Mouse (Mus musculus): ENCODE results near the gene Fyn.
A peak's percentile ranks its signal among the peaks of the same experiment; 100 is the strongest.

The Fyn gene

DNA sequence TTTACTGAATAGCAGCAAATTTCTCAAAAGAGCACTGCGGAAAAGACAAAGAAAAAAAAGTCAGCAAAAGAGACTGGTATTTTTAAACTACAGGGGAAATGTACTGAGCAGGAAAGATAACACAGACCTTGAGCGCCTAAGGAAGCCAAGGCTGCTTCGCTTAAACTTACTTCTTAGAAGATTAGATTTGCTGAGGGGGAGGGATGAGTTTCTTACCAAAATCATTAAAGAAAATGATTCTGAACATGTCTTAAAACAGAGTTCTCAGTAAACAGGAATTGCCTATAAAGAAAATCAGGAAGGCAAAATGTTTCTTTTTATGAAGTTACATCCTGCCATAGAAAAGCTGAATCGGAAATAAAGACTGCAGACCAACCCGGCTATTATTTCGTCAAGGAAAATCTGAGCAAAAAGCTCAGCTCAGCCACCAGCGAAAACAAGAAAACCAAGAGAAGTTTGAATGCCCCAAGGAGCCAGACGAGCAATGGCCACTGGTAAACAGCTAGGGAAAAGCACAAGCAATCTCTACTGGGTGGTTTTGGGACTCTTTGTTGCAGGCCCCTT, at the start of gene Fyn:
TSS of gene Fyn (plus strand) at position 284 of the 564 bp plus-strand sequence.
- DNase-seq (ENCODE audit: low spot score) = peak; percentile 30

DNA sequence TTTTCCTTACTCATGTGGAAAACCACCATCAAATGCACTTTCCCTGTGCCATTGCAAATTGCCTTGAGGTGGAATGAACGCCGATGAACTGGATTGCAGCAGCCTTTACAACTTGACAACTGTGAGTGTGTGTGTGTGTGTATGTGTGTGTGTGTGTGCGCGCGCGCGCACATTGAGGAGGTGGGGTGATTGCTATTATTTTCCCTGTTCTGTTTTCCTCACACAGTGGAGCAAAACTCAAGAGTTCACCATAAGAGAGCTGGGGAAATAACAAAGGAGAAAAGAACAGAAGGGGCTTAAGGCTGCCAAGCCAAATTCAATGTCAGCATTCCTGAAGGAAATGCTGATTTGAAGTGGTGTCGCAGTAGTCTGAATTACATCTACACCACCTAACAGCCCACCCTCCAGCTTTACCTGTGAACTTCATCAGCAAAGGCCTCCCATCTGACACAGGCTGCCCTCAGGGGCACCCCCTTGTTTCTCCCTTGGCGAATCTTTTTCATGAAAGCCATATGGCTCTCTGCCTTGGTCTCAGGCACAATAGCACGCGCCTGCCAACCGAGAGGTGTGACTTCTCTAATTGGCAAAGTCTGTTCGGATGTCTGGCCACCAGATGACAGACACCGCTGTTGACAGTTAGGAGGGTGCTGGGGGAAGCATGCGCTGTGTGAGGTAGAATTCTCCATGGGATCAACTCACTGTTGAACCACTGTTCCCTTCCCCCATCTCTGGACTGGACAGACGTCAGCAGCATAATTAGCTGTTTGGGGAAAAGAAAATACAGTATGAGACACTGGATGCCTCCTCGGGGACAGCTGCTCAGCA, 47.6 kb upstream of the Fyn start:
- no peak for DNase-seq (ENCODE audit: low spot score)

DNA sequence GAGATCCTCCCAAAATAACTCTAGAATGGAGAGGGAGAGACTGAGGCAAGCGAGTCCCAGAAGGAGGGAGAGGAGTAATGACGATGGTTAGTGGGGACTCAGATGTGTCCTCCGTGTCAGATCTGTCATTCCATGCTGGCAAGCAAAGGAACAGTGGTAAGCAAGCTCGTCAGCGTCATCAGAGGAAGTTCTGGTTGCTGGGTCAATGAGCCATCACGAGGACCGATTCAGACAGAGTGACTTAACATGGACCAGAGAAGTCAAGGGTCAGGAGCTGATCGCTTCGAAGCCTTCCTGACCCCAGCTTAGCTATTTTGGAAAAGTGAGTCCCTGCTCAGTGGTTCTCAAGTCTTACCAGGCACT, 47.1 kb upstream of the Fyn start:
- DNase-seq (ENCODE audit: low spot score) = no peak

DNA sequence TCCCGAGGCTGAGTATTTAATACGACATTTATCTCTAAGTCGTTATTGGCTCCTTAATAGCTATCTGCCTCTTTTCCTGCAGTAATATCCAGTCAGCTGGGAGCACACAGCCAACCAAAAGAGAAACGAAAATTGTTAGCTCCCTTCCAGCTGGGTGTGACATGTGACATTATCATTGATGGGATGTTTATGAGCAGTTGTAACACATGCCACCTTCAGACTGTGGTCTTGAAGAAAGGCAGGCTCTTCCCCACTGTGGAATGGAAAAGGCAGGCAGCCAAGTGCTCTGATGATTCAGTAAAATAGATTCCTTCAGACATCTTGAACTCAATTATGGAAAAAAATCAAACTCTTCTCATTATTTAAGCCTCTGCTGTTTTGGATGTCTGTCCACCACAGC, 46.5 kb upstream of the Fyn start:
- DNase-seq (ENCODE audit: low spot score) = no peak

DNA sequence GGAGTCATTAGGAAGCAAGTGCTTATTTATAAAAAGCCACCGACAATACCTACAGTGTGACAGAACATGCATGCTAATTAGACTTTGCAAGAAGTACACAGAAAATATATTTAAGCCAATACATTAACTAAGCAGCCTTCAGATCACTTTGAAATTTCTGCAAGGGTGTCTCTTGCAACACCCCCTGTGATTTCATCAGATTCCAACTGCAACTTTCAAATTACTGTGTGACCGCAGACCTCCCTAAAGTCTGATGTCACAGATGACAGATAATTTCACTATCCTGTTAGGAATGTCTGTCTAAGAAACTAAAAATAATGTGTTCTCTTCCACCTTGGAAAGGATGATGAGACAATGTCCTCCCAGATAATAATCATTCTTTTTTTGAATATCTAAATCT, 44.4 kb upstream of the Fyn start:
- DNase-seq (ENCODE audit: low spot score) = no peak

DNA sequence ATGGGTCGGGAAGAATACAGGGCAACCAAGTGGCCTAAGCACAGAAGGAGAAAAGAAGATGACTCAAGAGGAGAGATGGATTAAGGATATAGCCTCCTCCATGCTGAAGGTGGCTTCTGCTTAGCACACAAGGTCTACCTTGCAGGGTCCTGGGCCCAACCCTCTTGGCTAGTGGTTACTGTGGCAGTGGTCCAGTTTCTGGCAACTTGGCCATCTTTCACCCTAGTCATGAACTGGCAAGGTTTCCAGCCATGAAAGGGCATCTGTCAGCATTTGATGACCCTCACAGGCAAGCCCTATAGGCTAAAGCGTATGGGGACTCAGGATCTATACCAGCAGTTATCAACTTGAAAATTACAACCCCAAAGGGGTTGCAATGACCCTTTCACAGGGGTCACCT, 40.0 kb upstream of the Fyn start:
- DNase-seq (ENCODE audit: low spot score) = no peak

DNA sequence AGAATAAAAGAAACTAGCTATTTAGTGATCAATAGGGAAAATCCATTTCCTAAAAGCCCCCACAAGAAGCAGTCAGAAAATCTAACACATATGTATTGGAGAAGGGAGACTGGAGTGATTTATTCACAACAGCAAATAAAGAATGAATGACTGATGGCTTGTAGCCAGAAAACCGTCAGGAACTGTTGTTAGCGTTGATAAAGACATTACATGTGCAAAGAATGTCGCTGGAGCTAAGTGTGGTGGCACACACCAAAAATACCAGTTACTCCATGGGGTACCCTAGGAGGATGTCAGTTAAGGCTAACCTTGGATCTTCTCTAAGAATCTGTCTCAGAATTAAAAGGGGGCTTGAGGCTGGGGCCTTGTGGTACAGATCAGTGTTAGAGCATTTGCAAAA, 34.3 kb upstream of the Fyn start:
- DNase-seq (ENCODE audit: low spot score) = no peak

DNA sequence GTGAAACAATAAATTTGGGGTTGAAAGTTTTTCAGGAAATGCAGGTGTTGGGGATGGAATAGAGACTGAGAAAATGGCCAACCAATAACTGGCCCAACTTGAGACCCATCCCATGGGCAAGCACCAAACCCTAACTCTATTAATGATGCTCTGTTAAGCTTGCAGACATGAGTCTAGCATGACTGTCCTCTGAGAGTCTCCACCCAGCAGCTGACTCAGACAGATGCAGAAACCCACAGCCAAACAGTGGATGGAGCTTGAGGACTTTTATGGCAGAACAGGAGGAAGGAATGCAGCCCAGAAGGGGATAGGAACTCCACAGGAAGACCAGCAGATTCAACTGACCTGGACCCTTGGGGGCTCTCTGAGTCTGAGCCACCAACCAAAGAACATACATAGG, 32.8 kb upstream of the Fyn start:
- no peak for DNase-seq (ENCODE audit: low spot score)

DNA sequence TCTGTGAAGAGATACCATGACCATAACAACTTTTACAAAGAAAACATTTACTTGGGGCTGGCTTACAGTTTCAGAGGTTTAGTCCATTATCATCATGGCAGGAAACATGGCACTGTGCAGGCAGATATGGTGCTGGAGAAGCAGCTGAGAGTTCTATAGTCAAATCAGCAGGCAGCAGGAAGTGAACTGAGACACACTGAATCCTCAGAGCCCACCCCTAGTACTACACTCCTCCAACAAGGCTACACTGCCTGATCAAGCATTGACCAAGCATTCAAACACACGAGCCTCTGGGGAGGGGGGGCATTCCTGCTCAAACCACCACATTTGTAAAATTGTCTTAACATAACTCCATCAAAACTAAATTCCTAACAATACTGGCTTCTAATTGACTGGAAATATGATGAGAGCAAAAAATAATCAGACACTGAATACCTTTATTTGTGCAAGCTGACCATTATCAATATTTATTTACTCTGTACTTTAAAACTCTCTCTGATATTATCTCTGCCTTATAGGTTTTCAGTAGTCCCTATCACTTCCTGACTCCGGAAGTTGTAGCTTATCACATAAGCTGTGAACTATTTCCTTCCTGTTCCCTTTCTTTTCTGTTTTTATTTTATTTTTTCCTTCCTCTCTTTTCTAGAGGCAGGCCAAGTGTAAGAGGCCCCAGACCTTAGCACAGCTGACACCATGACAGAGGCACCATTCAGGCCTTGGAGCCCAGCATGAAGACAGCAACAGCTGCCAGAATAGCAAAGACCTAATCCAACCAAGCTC, 29.3 kb upstream of the Fyn start:
- no peak for DNase-seq (ENCODE audit: low spot score)

DNA sequence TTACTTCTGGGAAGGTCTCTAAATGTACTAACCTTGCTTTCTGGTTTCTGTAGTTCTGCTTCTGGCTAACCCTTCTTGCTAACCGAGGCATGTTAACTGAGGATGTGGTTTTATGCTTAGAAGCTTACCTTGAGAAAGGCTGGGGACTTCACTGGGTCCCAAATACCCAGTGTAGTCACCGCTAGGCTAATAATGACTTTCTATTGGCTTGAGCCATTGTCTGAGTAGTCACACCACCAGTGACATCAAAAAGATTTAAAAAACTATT, 28.8 kb upstream of the Fyn start:
- no peak for DNase-seq (ENCODE audit: low spot score)

DNA sequence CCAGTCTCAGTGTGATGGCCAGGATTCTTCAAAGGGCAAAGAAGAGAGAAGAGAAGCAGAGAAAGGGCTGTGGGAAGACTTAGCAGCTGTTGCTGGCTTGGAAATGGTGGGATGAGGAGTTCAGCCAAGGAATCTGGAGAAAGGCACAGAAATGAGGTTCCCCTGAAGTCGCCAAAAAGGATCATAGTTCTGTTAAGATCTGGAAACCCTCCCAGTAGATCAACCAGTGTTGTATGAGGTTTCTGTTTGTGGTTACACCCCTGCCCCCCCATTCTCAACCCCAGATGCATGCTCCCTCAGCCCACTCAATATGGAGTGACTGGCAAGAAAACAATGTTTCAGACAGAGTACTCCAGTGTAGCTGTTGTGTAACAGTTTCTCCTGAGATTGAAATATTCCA, 25.1 kb upstream of the Fyn start:
- DNase-seq (ENCODE audit: low spot score) = no peak

DNA sequence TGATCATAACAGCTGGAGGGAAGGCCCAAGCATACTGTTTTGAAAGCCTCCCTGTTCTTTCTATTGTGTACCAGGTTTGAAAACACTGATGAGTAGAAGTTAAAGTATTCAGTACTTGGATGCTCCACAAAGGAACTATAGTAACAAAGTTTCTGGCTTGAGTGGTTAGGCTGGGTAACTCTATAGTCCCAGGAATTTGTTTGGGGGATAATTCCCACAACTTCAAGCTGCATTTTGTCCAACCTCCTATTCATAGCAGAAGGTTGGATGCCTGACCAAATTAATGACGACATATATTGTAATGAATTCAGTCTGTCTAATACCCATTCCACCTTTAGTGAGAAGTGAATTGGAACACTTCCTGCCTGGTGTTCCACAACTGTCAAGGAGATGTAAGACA, 22.7 kb upstream of the Fyn start:
- no peak for DNase-seq (ENCODE audit: low spot score)

DNA sequence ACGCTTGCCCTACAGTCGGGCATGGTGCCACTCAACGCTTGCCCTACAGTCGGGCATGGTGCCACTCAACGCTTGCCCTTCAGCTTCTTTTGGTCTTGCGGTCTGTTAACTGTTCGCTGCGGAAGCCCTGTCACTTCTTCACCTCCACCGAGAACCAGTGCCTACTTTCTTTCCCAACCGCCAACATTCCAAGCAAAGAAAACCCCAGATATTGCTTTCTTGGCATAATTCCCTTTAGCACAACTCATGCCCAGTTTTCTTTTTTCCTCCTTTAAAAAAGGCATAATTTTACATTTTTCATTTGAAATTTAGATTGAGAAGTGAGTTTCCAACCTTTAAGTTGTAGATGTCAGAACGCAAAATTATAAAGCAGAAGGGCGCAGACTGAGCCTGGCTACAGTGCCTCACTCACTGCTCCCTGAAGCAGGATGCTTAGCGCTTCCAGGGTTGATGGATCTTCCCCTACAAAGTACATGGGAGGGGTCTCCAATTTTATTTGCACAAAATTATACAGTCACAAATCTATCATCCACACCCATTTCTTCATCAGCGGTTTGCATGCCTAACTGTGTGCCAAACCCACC, 18.8 kb upstream of the Fyn start:
- DNase-seq (ENCODE audit: low spot score) = no peak

DNA sequence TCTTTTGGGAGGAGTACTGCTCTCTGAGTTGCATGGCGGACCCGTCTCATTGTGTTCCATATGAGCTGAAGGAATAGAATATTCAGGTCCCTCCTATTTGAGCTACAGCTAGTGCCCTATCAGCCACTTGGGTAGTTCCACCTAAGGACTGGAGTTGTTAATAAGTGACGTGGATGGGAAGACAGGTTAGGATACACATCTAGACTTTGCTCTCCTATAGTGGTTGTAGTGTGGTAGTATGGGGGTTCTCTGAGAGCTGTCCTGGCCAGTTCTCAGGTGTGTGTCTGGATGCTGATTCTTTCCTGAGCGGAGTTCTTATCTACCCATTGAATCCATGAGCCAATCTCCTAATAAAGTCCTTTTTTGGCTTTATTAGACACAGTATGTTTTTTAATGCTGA, 4.5 kb upstream of the Fyn start:
- no peak for DNase-seq (ENCODE audit: low spot score)

DNA sequence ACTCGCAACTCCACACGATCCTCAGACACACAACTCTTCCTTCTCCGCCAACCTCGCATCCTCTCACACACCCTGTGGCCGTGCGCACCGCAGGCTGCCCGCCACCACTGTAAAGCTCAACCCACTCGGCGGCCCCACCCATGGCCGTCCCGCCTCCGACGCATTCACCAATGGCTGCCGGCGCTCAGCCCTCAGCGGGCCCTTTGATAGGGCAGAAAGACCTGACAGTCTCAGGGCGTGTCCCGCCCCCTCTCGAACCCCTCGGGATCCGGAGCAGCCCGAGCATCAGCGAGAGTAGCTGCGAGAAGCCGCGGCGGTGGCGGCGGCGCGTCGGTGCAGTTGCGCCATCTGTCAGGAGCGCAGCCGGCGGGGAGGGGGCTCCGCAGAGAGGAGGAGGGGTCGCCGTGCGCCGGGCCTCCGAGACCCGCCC, 862 bp downstream of the Fyn start:
- peak; percentile 96 for DNase-seq (ENCODE audit: low spot score)

DNA sequence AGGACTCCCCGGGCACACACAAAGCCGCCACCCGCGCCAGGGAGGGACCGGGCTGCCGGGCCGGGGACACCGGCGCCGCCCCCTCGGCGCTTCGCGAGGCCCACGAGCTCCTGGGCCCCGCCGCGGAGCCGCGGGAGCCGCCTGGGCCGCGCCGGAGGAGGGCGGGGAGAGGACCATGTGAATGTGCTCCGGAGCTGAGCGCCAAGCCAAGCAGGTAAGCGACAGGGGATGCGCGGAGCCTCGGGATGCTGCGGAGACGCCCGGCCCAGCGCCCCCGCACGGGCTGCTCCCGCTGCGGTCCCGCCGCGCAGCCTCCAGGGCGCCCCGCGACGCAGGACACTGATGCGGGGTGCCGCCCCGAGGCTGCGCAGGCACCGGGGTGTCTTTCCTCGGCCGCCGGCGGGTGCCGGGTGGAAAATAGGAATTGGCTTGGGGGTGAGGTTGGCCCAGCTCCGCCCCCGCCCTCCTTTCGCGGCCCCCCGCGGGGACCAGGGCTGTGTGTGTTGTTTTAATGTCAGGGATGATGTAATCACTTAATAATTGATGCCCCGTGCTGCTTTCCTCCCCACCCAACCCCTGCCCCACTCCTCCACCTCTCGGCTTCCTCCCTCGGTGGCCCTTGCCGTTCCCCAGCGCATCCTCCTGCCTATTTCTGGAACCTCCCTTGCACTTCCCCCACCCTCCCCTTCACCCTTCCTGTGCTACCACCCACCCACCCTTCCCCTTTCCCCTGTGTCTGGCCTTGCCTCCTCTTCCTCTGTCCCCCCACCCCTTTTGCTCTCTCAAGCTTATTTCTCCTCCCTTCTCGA, 1.5 kb downstream of the Fyn start:
- no peak for DNase-seq (ENCODE audit: low spot score)

DNA sequence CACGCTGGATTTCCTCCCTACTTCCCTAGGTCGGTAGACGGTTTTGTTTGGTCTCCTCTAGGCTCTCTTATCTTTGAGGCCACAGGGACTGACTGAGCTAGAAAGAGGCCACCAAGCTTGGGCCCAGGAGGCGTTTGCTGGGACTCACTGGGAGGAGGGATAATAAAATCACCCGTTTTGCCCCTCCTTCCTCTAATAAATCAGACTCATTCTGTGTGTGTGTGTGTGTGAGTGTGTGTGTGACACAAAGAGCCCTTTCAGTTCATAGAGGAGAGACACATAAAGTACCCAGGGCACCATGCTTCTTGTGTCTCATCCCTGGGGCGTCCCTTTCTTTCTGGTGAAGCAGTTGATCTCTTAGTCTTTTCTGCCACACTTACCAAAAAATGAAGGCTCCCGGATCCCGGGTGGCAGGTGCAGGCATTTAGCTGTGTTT, 2.1 kb downstream of the Fyn start:
- peak; percentile 32 for DNase-seq (ENCODE audit: low spot score)

DNA sequence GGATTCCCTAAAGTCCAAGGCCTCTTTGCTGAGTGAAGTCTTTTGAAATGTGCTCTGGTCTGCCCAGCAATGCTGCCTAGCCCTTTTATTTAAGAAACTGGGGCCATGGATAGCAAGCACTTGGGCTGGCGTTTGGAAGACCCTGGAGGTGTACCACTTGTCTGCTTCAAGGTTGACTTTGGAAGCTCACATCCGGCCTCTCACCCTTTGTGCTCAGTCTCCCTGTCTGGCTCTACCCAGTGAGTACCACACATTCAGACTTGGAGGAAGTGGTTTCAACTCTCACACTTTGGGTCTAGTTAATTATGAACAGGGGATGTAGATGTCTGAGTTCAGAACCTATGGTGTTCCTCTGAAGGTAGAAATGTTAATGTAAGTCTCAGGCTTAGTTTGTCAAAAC, 2.8 kb downstream of the Fyn start:
- DNase-seq (ENCODE audit: low spot score) = no peak

DNA sequence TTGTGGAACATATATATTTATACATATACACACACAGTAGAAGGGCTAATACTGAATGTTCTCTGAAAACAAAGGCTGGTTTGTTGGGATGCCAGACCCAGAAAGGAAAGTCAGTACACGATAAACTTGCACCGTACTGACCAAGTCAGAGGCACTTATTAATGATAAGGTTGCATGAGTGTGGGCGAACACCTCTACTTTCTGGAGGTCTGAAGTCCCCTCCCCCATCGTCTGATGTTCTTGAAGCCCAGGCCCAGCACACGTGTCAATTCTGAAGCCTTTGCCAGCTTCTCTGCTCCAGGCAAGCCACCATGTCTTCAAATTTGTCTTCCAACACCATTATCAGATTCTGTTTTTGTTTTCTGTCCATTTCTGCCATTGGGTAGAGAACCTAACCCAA, 3.3 kb downstream of the Fyn start:
- DNase-seq (ENCODE audit: low spot score) = no peak

DNA sequence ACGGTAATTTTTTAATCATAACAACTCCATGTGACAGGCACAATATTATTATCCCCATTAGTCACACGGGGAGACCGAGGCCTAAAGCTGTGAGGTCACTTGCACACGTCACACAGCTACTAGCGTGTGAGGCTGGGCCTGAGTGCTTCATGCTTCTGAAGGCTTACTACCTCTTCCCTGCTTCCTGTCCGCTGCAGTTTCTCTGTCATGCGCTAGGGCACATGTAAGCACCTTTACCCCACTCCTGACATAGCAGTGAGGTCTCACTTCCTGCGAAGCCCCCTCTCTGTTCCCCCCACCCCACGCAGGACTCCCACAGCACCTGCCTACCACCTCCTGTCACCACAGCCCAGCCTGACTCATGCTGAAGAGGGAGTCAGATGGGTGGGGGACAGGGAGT, 8.0 kb downstream of the Fyn start:
- no peak for DNase-seq (ENCODE audit: low spot score)

DNA sequence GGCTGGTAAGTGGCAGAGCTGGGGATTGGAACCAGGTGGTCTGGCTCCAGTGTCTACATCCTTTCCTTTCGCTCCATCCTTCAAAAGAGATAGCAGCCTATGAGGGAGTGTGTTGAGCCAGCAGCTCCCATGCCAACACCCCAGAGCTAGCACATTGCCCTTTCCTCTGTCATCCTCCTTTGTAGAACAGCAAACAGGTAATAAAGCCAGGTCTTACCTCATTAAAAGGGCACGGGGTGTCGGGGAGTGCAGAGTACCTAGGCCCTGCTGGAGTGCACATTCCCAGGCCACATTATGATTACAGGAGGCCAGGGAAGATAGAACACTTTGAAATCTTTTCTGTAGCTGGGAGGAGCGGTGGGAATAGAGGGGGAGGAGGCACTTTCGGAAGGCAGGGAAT, 8.6 kb downstream of the Fyn start:
- DNase-seq (ENCODE audit: low spot score) = no peak

DNA sequence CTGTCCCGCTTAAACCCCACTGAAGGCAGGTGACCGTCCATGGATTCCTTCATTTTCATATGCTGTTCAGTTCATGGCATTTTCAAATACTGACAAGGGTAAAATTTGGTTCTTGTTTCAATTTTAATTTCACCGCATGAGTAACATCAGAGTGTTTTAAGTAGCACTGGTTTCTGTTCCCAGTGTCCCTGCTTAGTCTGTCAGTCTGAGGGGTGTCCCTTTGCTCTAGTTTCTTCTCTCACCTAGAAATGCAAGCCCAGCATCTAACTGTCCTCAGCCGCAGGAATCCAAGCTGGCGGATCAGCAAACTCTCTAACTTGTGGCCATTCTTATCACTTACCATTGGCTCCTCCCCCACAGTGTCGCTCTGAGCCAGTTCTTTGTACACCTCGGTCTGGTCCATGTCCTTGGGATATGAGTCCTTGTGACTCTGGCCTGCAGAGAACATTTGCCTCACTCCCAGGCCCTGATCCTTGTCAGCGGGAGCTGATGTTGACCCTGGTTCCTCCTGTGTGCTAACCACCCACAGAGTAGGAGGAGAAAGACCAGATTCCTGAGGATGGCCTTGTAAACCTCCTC, 9.5 kb downstream of the Fyn start:
- DNase-seq (ENCODE audit: low spot score) = peak; percentile 62
